Mouse (Mus musculus): Measurements from ENCODE around the gene Cacng1. TPM values are rescaled to one million over a fixed set of nuclear protein-coding genes. Genes with fewer than 3 reads are reported as not detected.

Cacng1 gene
- polyA plus RNA-seq, 1 experiment from 2014 or later: not detected

DNA sequence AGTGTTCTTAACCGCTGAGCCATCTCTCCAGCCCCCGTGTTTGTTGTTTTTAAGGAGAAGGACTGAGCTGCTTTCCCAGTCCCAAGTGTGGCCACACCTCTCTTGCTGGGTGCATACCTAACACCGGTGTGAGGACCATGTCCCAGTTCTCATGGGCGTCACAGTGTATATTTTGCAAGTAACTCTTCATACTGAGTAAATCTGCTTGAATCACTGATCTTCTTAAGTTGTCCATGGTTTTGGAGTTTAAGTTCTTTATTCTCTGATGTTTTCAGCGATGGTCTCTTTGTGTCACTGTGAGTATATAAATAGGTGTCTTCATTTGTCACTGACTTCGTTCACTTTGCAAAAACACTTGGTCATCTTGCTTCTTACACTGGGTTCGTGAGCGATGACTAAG lies 41.7 kb downstream of the Cacng1 start:
- no peak overlapping the region for H3K9ac ChIP-seq (ENCODE audit: low read depth, low read length)
- H3K36me3 ChIP-seq (ENCODE audit: control insufficient read depth, insufficient read depth, low read length): peaks cover 22% of the 10 kb centered on the region
- ATAC-seq (replicated peaks; ENCODE audit: insufficient number of reproducible peaks, low FRiP score, low TSS enrichment): no peak
- H3K27ac ChIP-seq (ENCODE audit: low read depth, low read length): no peak overlapping the region
- H3K27me3 ChIP-seq (ENCODE audit: control insufficient read depth, insufficient read depth, low read length): no peaks in the 10 kb centered on the region
- H3K4me3 ChIP-seq (ENCODE audit: low read depth, low read length): no peak overlapping the region
- WGBS (ENCODE audit: insufficient replicate concordance): 85% methylated on average over 8 of the region's 8 CpGs
- H3K4me1 ChIP-seq (ENCODE audit: control insufficient read depth, insufficient read depth, low read length): no peaks in the 10 kb centered on the region
- H3K4me2 ChIP-seq: no peak overlapping the region
- no peaks in the 10 kb centered on the region for H3K9me3 ChIP-seq (replicated peaks; ENCODE audit: control insufficient read depth, low read length)

DNA sequence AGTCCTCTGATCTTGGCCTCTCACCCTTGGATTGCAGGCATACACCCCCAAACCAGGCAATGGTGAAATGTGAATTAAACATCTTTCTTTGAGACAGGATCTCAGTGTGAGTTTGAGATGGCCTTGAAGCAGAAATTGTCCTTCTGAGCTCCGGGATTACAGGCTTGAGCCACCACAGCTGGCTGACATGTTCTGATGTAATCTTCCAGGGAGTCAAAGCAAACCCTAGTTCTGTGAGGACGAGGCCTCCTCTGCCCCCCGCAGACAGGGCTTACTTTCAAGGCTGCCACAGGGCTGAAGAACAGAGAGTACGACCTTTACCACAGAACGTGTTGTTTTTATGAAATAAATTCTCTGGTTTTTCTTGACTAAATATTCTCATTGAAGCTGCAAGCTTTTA lies 42.3 kb downstream of the Cacng1 start:
- 85% methylated on average over 5 of the region's 5 CpGs for WGBS (ENCODE audit: insufficient replicate concordance)
- H3K36me3 ChIP-seq (ENCODE audit: control insufficient read depth, insufficient read depth, low read length): peaks cover 22% of the 10 kb centered on the region

DNA sequence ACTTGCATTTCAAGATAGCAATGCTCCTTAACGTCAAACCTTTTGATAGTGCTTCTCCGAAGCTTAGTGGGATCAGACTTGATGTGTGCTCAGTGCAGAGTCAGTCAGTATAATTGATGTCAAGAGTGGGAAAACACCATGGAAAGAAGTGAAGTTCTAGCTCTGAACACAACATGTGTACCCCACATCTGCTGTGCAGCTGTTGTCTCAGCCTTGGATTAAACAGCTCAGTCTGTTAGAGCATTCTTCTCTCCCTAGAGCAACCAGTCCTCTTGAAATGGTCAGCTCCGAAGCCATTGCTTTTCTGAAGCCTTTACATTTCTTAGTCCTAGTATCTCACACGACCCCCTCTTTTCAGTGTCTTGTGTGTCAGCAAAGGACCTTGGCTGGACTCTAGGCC lies 47.3 kb downstream of the Cacng1 start:
- Histone ChIP-seq H3K9me3 (replicated peaks; ENCODE audit: control insufficient read depth, low read length) (no peaks in the 10 kb centered on the region), H3K4me2 (no peak overlapping the region), H3K9ac (ENCODE audit: low read depth, low read length) (no peak overlapping the region), H3K36me3 (ENCODE audit: control insufficient read depth, insufficient read depth, low read length) (peaks cover 26% of the 10 kb centered on the region), H3K27ac (ENCODE audit: low read depth, low read length) (no peak overlapping the region), H3K27me3 (ENCODE audit: control insufficient read depth, insufficient read depth, low read length) (no peaks in the 10 kb centered on the region), H3K4me1 (ENCODE audit: control insufficient read depth, insufficient read depth, low read length) (0 out of 2 replicates have a peak, but pooled peaks cover 4% of the 10 kb centered on the region), H3K4me3 (ENCODE audit: low read depth, low read length) (no peak overlapping the region)
- no peak for ATAC-seq (replicated peaks; ENCODE audit: insufficient number of reproducible peaks, low FRiP score, low TSS enrichment)
- 79% methylated on average over 4 of the region's 4 CpGs for WGBS (ENCODE audit: insufficient replicate concordance)

More for the DNA sequence above, 42.3 kb downstream of the Cacng1 start:
- H3K9me3 ChIP-seq (replicated peaks; ENCODE audit: control insufficient read depth, low read length): no peaks in the 10 kb centered on the region
- ATAC-seq (replicated peaks; ENCODE audit: insufficient number of reproducible peaks, low FRiP score, low TSS enrichment): no peak
- no peak overlapping the region for H3K4me2 ChIP-seq
- H3K4me1 ChIP-seq (ENCODE audit: control insufficient read depth, insufficient read depth, low read length): no peaks in the 10 kb centered on the region
- H3K4me3 ChIP-seq (ENCODE audit: low read depth, low read length): no peak overlapping the region
- no peak overlapping the region for H3K9ac ChIP-seq (ENCODE audit: low read depth, low read length)
- no peak overlapping the region for H3K27ac ChIP-seq (ENCODE audit: low read depth, low read length)
- H3K27me3 ChIP-seq (ENCODE audit: control insufficient read depth, insufficient read depth, low read length): no peaks in the 10 kb centered on the region

DNA sequence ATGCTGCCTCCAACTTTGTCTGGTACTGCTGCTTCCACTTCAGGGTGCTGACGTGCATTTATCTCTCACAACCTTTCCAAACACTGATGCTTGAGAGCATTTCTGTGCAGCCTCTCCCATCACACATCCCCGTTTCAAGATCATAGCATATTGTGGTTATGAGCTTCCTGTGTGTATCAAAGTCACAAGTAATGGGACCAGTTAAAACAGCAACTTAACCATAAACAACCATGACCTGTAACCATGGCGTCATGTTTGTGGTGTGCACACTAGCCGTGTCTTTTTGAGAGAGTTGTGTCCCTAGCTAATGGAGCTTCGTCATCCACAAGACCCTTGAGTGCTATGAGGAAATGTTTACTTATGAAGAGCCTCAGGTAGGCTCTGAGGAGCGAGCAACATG lies 48.1 kb downstream of the Cacng1 start:
- Histone ChIP-seq H3K9me3 (replicated peaks; ENCODE audit: control insufficient read depth, low read length) (no peaks in the 10 kb centered on the region), H3K4me2 (no peak overlapping the region), H3K4me3 (ENCODE audit: low read depth, low read length) (no peak overlapping the region), H3K27ac (ENCODE audit: low read depth, low read length) (no peak overlapping the region), H3K4me1 (ENCODE audit: control insufficient read depth, insufficient read depth, low read length) (0 out of 2 replicates have a peak, but pooled peaks cover 4% of the 10 kb centered on the region), H3K27me3 (ENCODE audit: control insufficient read depth, insufficient read depth, low read length) (no peaks in the 10 kb centered on the region), H3K9ac (ENCODE audit: low read depth, low read length) (no peak overlapping the region), H3K36me3 (ENCODE audit: control insufficient read depth, insufficient read depth, low read length) (peaks cover 21% of the 10 kb centered on the region)
- 85% methylated on average over 6 of the region's 6 CpGs for WGBS (ENCODE audit: insufficient replicate concordance)
- no peak for ATAC-seq (replicated peaks; ENCODE audit: insufficient number of reproducible peaks, low FRiP score, low TSS enrichment)

DNA sequence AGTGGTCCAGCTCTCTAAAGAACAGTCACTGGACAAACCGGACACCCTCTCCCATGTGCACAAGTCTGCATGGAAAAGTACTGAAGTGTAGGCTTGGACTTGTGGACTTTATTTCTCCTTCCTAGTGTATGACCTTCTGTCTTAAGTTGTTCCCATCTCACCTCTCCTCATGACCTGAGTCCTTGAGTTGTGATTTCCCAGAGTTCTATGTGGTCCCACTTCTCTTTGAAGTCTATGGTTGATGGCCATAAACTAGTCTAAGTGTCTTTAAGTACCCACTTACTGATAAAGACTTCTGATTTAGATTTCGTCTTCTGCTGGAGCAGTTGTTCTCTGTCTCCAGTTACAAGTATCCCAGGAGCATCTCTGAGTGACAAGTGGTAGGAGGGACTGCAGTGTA lies 48.8 kb downstream of the Cacng1 start:
- ATAC-seq (replicated peaks; ENCODE audit: insufficient number of reproducible peaks, low FRiP score, low TSS enrichment): no peak
- 52% methylated on average over 2 of the region's 2 CpGs for WGBS (ENCODE audit: insufficient replicate concordance)
- Histone ChIP-seq H3K9ac (ENCODE audit: low read depth, low read length) (no peak overlapping the region), H3K27me3 (ENCODE audit: control insufficient read depth, insufficient read depth, low read length) (no peaks in the 10 kb centered on the region), H3K36me3 (ENCODE audit: control insufficient read depth, insufficient read depth, low read length) (peaks cover 23% of the 10 kb centered on the region), H3K9me3 (replicated peaks; ENCODE audit: control insufficient read depth, low read length) (no peaks in the 10 kb centered on the region), H3K4me3 (ENCODE audit: low read depth, low read length) (no peak overlapping the region), H3K27ac (ENCODE audit: low read depth, low read length) (no peak overlapping the region), H3K4me1 (ENCODE audit: control insufficient read depth, insufficient read depth, low read length) (0 out of 2 replicates have a peak, but pooled peaks cover 4% of the 10 kb centered on the region), H3K4me2 (no peak overlapping the region)

DNA sequence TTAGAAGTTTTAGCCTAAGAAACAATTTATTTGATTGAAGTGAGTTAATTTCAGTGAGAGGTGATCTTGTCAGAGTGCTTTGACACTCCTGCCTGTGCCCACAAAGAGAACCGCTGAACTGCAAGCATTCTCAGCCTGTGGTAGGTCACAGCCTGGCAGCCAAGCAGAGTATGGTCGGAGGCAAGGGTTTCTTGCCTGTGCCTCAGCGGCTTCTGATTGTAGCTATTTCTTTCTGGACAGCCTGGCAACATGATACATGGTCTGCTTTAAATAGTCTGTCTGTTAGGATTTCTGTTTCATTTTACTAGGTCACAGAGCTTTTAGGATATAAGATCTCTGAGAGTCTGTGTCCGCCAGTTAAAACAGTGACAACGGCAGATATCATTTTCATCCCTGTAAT lies 53.7 kb downstream of the Cacng1 start:
- H3K27ac ChIP-seq (ENCODE audit: low read depth, low read length): no peak overlapping the region
- H3K4me3 ChIP-seq (ENCODE audit: low read depth, low read length): no peak overlapping the region
- no peak overlapping the region for H3K9ac ChIP-seq (ENCODE audit: low read depth, low read length)
- H3K4me2 ChIP-seq: no peak overlapping the region
- 89% methylated on average over 5 of the region's 5 CpGs for WGBS (ENCODE audit: insufficient replicate concordance)
- H3K27me3 ChIP-seq (ENCODE audit: control insufficient read depth, insufficient read depth, low read length): no peaks in the 10 kb centered on the region
- H3K36me3 ChIP-seq (ENCODE audit: control insufficient read depth, insufficient read depth, low read length): peaks cover 23% of the 10 kb centered on the region; the same call in 1 of the 2 replicates
- ATAC-seq (replicated peaks; ENCODE audit: insufficient number of reproducible peaks, low FRiP score, low TSS enrichment): no peak
- H3K9me3 ChIP-seq (replicated peaks; ENCODE audit: control insufficient read depth, low read length): no peaks in the 10 kb centered on the region
- H3K4me1 ChIP-seq (ENCODE audit: control insufficient read depth, insufficient read depth, low read length): 0 out of 2 replicates have a peak, but pooled peaks cover 2% of the 10 kb centered on the region

DNA sequence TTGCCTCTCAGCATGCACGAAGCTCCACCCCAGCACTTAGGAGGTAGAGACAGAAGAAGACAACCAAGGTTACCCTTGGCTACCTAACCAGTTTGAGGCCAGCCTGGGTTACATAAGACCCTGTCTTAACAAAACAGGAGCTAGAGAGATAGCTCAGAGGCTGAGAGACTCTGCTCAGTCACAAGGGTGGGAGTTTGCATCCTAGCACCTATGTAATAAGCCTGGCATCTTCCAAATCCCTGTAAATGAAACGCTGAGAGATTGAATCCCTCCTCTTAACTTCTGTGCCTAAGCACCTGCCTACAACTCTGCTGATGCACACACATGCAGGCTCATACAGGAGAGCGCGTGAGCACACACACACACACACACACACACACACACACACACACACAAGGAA lies 55.9 kb downstream of the Cacng1 start:
- Histone ChIP-seq H3K4me1 (ENCODE audit: control insufficient read depth, insufficient read depth, low read length) (no peaks in the 10 kb centered on the region), H3K4me3 (ENCODE audit: low read depth, low read length) (no peak overlapping the region), H3K27ac (ENCODE audit: low read depth, low read length) (no peak overlapping the region), H3K9me3 (replicated peaks; ENCODE audit: control insufficient read depth, low read length) (no peaks in the 10 kb centered on the region), H3K4me2 (no peak overlapping the region), H3K9ac (ENCODE audit: low read depth, low read length) (no peak overlapping the region), H3K36me3 (ENCODE audit: control insufficient read depth, insufficient read depth, low read length) (peaks cover 19% of the 10 kb centered on the region; the same call in 1 of the 2 replicates), H3K27me3 (ENCODE audit: control insufficient read depth, insufficient read depth, low read length) (no peaks in the 10 kb centered on the region)
- 93% methylated on average over 4 of the region's 4 CpGs for WGBS (ENCODE audit: insufficient replicate concordance)
- ATAC-seq (replicated peaks; ENCODE audit: insufficient number of reproducible peaks, low FRiP score, low TSS enrichment): no peak

DNA sequence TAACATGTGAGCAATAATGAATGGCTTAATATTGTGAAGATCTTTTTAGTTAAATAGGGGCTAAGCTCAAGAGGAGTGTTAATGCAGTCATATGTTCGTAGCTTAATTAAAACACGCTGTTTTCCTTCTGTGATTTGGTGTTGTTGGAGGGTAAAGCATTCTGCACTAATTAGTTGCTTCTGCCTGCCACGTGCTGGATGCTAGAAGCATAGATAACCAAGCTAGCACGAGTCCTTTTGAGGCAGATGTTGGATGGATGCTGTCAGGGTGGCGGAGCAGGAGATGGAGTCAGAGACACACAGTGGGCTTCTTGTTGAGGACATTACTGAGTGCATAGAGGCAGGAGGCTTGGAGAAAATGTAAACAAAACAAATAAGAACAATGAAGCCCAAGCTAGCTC lies 59.2 kb downstream of the Cacng1 start:
- Histone ChIP-seq H3K9ac (ENCODE audit: low read depth, low read length) (no peak overlapping the region), H3K4me1 (ENCODE audit: control insufficient read depth, insufficient read depth, low read length) (no peaks in the 10 kb centered on the region), H3K4me2 (no peak overlapping the region), H3K36me3 (ENCODE audit: control insufficient read depth, insufficient read depth, low read length) (0 out of 2 replicates have a peak, but pooled peaks cover 10% of the 10 kb centered on the region), H3K4me3 (ENCODE audit: low read depth, low read length) (no peak overlapping the region), H3K9me3 (replicated peaks; ENCODE audit: control insufficient read depth, low read length) (no peaks in the 10 kb centered on the region), H3K27ac (ENCODE audit: low read depth, low read length) (no peak overlapping the region), H3K27me3 (ENCODE audit: control insufficient read depth, insufficient read depth, low read length) (no peaks in the 10 kb centered on the region)
- no peak for ATAC-seq (replicated peaks; ENCODE audit: insufficient number of reproducible peaks, low FRiP score, low TSS enrichment)
- WGBS (ENCODE audit: insufficient replicate concordance): 83% methylated on average over 5 of the region's 5 CpGs

DNA sequence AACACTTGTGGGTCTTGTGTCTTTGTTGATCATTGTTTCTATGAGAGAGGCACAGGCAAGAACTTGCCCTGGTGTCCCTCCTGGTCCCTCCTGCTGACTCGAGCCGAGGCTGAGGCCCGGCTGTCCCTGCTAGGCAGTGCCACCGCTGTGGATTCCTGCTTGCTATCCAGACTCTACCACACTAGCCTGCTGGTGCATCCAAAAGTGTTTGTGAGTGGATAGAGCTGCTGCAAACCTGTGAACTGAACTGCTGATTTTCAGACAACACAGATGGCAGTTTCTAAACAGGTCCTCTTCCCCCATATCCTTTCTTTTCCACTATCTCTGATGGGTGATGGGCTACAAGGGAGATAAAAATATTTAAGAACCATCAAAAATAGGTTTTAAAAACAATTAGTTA lies 60.8 kb downstream of the Cacng1 start:
- H3K4me2 ChIP-seq: no peak overlapping the region
- ATAC-seq (replicated peaks; ENCODE audit: insufficient number of reproducible peaks, low FRiP score, low TSS enrichment): no peak
- no peak overlapping the region for H3K27ac ChIP-seq (ENCODE audit: low read depth, low read length)
- no peaks in the 10 kb centered on the region for H3K27me3 ChIP-seq (ENCODE audit: control insufficient read depth, insufficient read depth, low read length)
- 0 out of 2 replicates have a peak, but pooled peaks cover 5% of the 10 kb centered on the region for H3K36me3 ChIP-seq (ENCODE audit: control insufficient read depth, insufficient read depth, low read length)
- H3K4me1 ChIP-seq (ENCODE audit: control insufficient read depth, insufficient read depth, low read length): no peaks in the 10 kb centered on the region
- WGBS (ENCODE audit: insufficient replicate concordance): 87% methylated on average over 4 of the region's 4 CpGs
- no peak overlapping the region for H3K4me3 ChIP-seq (ENCODE audit: low read depth, low read length)
- H3K9ac ChIP-seq (ENCODE audit: low read depth, low read length): no peak overlapping the region
- no peaks in the 10 kb centered on the region for H3K9me3 ChIP-seq (replicated peaks; ENCODE audit: control insufficient read depth, low read length)
